Mouse (Mus musculus) kidney, postnatal 25 days (tissue): Measurements from ENCODE around the gene Clec12b.
"Not testable (repeated sequence)": the region's sequence is repeated elsewhere in the genome, so short reads cannot be mapped to it uniquely, and the experiment has no call there.

ENCODE experiments used
- DNase-seq, 2 experiments: peaks; one replicate each; pipeline ENCODE4 v3.0.0; 2021; ENCODE audit warnings: mixed read lengths in 2 of 2

Clec12b gene

DNA sequence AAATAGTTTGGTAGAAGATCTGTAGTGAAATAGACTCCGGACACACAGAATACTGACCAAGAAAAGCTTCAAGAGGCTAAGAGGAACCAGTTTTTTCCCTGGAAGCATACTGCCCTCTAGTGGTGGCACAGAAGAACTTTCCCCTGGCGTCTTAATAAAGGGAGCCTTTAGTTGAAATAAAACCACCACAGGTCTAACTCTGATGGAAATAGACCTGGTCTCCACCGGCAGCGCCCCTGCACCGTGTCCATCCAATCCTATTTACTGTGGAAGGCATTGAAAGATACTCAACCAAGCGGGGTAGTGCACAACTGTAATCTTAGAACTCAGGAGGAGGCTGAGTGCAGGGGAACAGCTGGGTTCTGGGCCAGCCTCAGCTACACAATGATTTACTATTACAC lies 19.7 kb downstream of the Clec12b start:
- DNase-seq: peak; percentile 5 to 33

DNA sequence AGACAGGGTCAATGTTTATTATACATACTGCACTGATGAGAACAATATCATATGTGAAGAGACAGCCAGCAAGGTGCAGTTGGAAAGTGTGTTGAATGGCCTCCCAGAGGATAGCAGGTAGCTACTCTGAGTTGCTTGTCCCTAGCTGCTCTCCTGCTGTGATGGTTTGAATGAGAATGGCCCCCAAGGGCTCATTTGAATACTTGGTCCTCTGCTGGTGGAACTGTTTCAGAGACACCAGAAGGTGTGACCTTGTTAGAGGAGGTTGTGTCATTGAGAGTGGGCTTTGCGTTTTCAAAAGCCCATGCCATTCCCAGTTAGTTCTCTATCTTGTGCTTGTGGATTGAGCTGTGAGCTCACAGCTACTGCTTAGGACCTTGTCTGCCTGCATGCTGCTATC lies 21.7 kb downstream of the Clec12b start:
- DNase-seq: no peak

DNA sequence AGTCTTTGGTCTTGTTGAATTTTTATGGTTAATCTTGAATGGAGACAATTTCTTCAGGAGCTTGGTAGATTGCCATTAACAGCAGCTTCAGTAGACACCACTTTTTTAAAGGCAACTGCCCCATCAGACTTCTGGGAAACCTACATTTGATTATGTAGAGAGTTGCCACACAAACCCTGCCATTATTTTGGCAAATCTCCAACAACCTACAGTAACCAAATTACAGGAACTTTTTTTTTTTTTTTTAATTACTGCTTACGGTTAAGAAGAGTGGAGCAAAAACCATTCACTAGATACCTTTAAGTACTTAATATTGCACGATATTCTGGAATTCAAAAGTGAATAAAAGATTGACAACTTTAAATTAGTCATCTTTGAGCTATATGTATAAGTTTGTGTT lies 26.2 kb downstream of the Clec12b start:
- no peak for DNase-seq

- no peak for DNase-seq
Observed at GRCm38 (mm10) chr6:129356430-129356829, 29.2 kb downstream of the Clec12b start.

DNA sequence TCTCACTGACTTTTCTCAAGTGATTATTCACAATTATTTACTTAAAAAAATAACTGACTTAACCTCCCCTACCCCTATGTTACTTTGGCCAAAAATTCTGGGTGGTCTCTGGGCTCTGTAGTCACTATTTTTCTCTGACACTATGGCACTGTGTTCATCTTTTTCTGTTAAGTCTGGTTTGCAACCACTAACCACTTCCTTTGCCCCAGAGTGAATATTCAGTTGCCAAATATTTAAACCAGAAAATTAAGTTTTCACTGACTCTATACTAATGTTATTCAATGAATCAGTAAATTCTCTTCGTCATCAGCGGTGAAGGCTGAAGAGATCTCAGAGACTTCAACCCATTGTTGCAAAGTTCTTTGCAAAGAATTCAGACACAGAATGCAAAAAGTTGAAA lies 29.9 kb downstream of the Clec12b start:
- no peak for DNase-seq

DNA sequence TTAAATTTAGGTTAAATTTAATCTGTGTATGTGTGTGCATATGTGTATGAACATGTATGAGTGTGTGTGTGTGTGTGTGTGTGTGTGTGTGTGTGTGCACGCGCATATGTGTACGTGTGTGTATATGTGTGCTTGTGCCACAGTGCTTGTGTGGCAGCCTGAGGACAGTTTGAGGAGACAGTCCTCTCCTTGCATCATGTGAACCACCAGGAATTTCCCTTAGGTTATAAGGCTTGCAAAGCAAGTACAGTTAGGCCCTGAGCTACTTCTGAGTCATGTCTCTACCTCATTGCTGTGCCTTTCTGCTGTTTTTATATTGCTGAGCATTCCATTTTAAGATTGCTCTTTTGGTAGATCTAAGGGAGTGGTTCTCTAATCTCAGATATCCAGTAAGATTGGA lies 34.6 kb downstream of the Clec12b start:
- DNase-seq: no peak

- peak; percentile 7 to 38 for DNase-seq
Observed at GRCm38 (mm10) chr6:129349524-129350352, 35.9 kb downstream of the Clec12b start.

DNA sequence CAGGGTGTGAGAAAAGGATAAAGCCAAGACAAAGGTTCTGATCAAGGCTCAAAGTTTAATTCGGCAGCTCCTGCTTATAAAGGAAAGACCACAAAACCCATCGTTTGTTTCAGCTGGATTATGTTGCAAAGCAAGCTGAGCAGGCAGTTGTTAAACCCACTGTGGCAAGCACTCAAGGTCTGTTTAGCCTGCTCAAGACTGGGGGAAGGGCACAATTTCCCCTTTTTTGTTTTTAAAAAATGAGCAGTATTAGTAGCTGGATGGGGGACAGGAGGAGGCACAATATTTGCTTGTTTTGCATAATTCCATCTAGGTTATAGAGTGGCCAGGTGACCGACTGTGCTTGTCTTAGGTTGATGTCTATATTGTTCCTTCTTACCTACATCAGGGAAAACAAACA lies 41.3 kb downstream of the Clec12b start:
- no peak for DNase-seq

DNA sequence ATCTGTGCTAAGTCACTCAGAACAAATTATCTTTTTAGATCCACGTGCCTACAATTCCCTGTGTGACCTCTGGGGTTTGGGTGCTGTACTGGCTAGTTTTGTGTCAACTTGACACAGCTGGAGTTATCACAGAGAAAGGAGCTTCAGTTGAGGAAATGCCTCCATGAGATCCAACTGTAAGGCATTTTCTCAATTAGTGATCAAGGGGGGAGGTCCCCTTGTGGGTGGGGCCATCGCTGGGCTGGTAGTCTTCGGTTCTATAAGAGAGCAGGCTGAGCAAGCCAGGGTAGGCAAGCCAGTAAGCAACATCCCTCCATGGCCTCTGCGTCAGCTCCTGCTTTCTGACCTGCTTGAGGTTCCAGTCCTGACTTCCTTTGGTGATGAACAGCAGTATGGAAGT lies 43.3 kb downstream of the Clec12b start, which contains the start of gene Clec12a:
Gene Clec12a, plus strand, starts transcription at position 301 of the 400 bp plus-strand sequence.
- not testable (repeated sequence) for DNase-seq

- DNase-seq: no peak
Observed at GRCm38 (mm10) chr6:129337751-129338150, 47.9 kb downstream of the Clec12b start.

GRCm38 (mm10) chr6:129333674-129334078 lies 52.0 kb downstream of the Clec12b start:
- peak; percentile 46 to 56 for DNase-seq

DNA sequence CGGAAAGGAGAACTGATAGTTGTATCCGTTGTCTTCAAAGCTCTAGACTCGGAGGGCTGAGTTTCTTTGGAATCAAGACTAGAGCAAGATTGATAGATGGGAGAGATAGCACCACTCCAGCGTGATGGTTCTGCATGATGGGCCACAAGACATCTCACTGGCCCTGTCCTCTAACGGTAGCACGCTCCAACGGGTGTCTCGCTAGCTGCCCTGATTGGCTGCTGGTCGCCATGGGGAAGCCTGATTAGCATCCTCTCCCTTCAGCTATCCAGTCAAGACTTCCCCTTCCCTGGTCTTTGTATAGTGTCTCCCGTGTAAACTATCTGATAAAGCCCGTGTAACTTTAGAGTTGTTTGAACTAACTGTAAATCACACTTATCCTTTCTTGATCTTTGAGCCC lies 54.1 kb downstream of the Clec12b start, which contains the start of gene 4922502D21Rik:
Gene 4922502D21Rik, minus strand, starts transcription at position 187 of the 400 bp plus-strand sequence.
- DNase-seq: no peak

DNA sequence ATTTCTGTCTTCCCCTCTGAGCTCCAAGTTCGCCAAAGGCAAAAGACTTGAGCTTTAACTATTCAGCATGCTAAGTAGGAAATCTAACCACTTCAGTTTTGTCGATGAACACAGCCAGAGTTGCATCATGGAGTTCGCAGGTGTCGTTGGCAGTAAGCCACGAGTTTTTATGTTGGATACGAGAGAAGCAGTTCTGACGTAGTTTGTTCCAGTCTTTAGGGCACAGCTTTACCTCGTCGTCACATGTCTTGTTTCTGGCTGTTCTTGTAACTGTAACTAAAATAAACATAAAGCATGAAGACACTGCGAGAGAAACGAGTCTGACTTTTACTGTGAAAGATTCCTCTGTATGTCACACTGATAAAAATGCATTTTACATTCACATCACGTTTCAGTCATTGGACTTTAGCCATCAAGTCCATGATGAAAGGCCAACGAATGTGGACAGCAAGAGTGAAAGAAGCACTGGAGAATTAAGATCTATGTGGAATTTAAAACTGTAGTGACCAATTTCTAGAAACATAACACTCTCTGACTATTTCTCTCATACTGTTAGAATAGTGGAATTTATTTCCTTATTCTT lies 59.0 kb downstream of the Clec12b start:
- no peak for DNase-seq

DNA sequence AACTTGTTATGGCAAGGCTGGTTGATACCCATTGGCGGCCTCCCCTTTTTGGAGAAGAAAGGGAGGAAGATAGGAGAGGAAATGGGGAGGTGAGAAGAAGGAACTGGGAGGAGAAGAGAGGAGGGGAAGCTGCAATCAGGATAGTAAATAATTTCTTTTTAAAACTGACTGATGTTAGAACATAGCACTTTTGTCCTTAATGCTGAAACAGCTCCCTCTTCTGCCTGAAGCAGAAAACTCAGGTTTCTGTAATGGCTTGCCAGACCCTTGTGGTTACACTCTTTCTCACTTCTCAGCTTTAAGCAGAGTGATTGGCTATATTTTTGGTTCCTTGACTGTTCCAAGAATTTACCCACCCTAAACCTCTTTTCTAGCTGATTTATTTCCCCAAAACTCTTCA lies 59.7 kb downstream of the Clec12b start:
- no peak for DNase-seq
